Mouse (Mus musculus) embryonic fibroblast, embryonic 13.5 days (primary cell): ENCODE data around the gene 1700057G04Rik.

Experiments
- CTCF ChIP-seq: IDR thresholded peaks from 2 replicates; pipeline ENCODE4 v1.5.1; 2011; ENCODE audit warnings: mild to moderate bottlenecking, control low read depth, low read length, moderate library complexity, borderline replicate concordance; ENCODE audit not compliant: insufficient read depth
- POLR2A ChIP-seq: IDR thresholded peaks from 2 replicates; pipeline ENCODE4 v1.6.1; 2011; ENCODE audit warnings: low read depth, mild to moderate bottlenecking, control low read depth, low read length, moderate library complexity

GRCm38 (mm10) chr9:92272650-92273049 lies 36.5 kb upstream of the 1700057G04Rik start:
- TF ChIP-seq POLR2A (no peak), CTCF (no peak)
